Mouse (Mus musculus) forebrain, embryonic 10.5 days (tissue): ENCODE data around the gene Olfr318. TPM values are rescaled to one million over a fixed set of nuclear protein-coding genes. Genes with fewer than 3 reads are reported as not detected.

ENCODE experiments used
- DNase-seq: peaks from one replicate; pipeline ENCODE4 v3.0.0-alpha.2; 2017; ENCODE audit warnings: low spot score; ENCODE audit errors: extremely low spot score
- H3K27ac ChIP-seq: fragments of 300-500 bp; sonication (generic); 2 replicates; pipeline ENCODE4 v1.5.1; 2016; ENCODE audit warnings: mild to moderate bottlenecking
- H3K27me3 ChIP-seq: fragments of 300-500 bp; sonication (generic); 2 replicates; pipeline ENCODE4 v1.6.1; 2016; ENCODE audit warnings: mild to moderate bottlenecking; ENCODE audit not compliant: poor library complexity, severe bottlenecking
- H3K36me3 ChIP-seq: fragments of 300-500 bp; sonication (generic); replicated peaks from 2 replicates; pipeline ENCODE4 v1.6.1; 2016; ENCODE audit warnings: mild to moderate bottlenecking, moderate library complexity
- H3K4me1 ChIP-seq: fragments of 300-500 bp; sonication (generic); 2 replicates; pipeline ENCODE4 v1.6.1; 2016
- H3K4me3 ChIP-seq: fragments of 300-500 bp; sonication (generic); 2 replicates; pipeline ENCODE4 v1.5.1; 2016; ENCODE audit warnings: mild to moderate bottlenecking, moderate library complexity
- H3K9me3 ChIP-seq: fragments of 300-500 bp; sonication (generic); 2 replicates; pipeline ENCODE4 v1.6.1; 2016; ENCODE audit warnings: mild to moderate bottlenecking, moderate library complexity
- polyA plus RNA-seq: library from polyadenylated mRNA; unstranded; fragments of >200 nt; fragmentation: Nextera tagmentation; extraction: Ambion mirVana; gene quantifications from 2 replicates; pipeline ENCODE4 v1.2.1, GENCODE M21; 2016

Olfr318 gene
- polyA plus RNA-seq, 1 experiment from 2014 or later, result not detected

DNA sequence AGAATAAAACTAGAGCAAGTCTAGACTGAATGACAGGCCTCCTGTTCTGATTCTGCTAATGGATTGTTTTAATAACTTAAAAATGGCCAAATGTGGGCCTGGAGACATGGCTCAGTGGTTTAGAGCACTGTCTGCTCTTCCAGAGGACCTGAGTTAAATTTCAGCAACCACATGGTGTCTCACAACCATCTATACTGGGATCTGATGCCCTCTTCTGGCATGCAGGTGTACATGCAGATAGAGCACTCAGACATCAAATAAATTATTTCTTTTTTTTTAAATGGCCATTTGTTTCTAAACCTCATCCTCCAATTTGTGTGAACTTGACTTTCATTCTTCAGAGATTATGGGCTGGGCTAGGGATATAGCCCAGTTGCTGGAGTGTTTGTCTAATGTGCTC is 54.6 kb downstream of the Olfr318 start:
- no peaks in the 10 kb centered on the region for H3K9me3 ChIP-seq
- H3K27me3 ChIP-seq, result no peaks in the 10 kb centered on the region
- DNase-seq, result no peak
- no peak overlapping the region for H3K4me3 ChIP-seq
- no peak overlapping the region for H3K27ac ChIP-seq
- no peaks in the 10 kb centered on the region for H3K36me3 ChIP-seq
- no peaks in the 10 kb centered on the region for H3K4me1 ChIP-seq

Other genes starting within 250 kb of the Olfr318 start
- gene Olfr332, start 231.5 kb downstream of the Olfr318 start, polyA plus RNA-seq, result not detected in 2 replicates
- not detected in 2 replicates for gene Olfr331, start 221.4 kb downstream of the Olfr318 start, polyA plus RNA-seq
- not detected in 2 replicates for gene Olfr330, start 189.2 kb downstream of the Olfr318 start, polyA plus RNA-seq
- not detected in 2 replicates for gene Olfr329-ps, start 177.6 kb downstream of the Olfr318 start, polyA plus RNA-seq
- gene Olfr328, start 168.4 kb downstream of the Olfr318 start, polyA plus RNA-seq, result not detected in 2 replicates
- gene Olfr224, start 153.5 kb downstream of the Olfr318 start, polyA plus RNA-seq, result not detected in 2 replicates
- not detected in 2 replicates for gene Olfr325, start 146.3 kb downstream of the Olfr318 start, polyA plus RNA-seq
- not detected in 2 replicates for gene Olfr324, start 128.9 kb downstream of the Olfr318 start, polyA plus RNA-seq
- gene 2210407C18Rik, start 107.9 kb downstream of the Olfr318 start, polyA plus RNA-seq, result not detected in 2 replicates
- not detected in 2 replicates for gene Olfr323, start 93.5 kb downstream of the Olfr318 start, polyA plus RNA-seq
- gene Trim58, start 83.5 kb downstream of the Olfr318 start, polyA plus RNA-seq, result 0.33 and 0.35 TPM in 2 replicates
- not detected in 2 replicates for gene Olfr322, start 65.2 kb downstream of the Olfr318 start, polyA plus RNA-seq
- gene Olfr320, start 42.9 kb downstream of the Olfr318 start, polyA plus RNA-seq, result not detected in 2 replicates
- not detected in 2 replicates for gene Olfr319, start 24.9 kb downstream of the Olfr318 start, polyA plus RNA-seq
- gene Olfr317, start 15.2 kb upstream of the Olfr318 start, polyA plus RNA-seq, result not detected in 2 replicates
- not detected in 2 replicates for gene Olfr316, start 28.7 kb upstream of the Olfr318 start, polyA plus RNA-seq
- not detected in 2 replicates for gene Olfr315, start 49.2 kb upstream of the Olfr318 start, polyA plus RNA-seq
- not detected in 2 replicates for gene Olfr314, start 58.9 kb upstream of the Olfr318 start, polyA plus RNA-seq
- 1.0 and 1.9 TPM in 2 replicates for gene Fam183b, start 77.9 kb upstream of the Olfr318 start, polyA plus RNA-seq
- gene Olfr313, start 91.0 kb upstream of the Olfr318 start, polyA plus RNA-seq, result not detected in 2 replicates
- gene Olfr312, start 105.2 kb upstream of the Olfr318 start, polyA plus RNA-seq, result not detected in 2 replicates
- not detected in 2 replicates for gene Olfr311, start 115.2 kb upstream of the Olfr318 start, polyA plus RNA-seq
- gene Gm12258, start 123.1 kb upstream of the Olfr318 start, polyA plus RNA-seq, result 8.9 and 9.3 TPM in 2 replicates
- 9.3 and 9.4 TPM in 2 replicates for gene 2810021J22Rik, start 143.2 kb upstream of the Olfr318 start, polyA plus RNA-seq
- 5.8 and 6.4 TPM in 2 replicates for gene Zfp39, start 180.2 kb upstream of the Olfr318 start, polyA plus RNA-seq
- gene Btnl10, start 193.9 kb upstream of the Olfr318 start, polyA plus RNA-seq, result 0.05 TPM in 1 of 2 replicates, not detected in the other
- 265 and 273 TPM in 2 replicates for gene Rnf187, start 214.9 kb upstream of the Olfr318 start, polyA plus RNA-seq
- gene Hist3h2ba, start 224.9 kb upstream of the Olfr318 start, polyA plus RNA-seq, result 22.7 and 36.5 TPM in 2 replicates
- gene Hist3h2a, start 230.7 kb upstream of the Olfr318 start, polyA plus RNA-seq, result 15.1 and 19.4 TPM in 2 replicates
- gene Trim17, start 230.7 kb upstream of the Olfr318 start, polyA plus RNA-seq, result 0.19 and 0.31 TPM in 2 replicates